Mouse (Mus musculus) heart, embryonic 16.5 days (tissue): ENCODE results near the gene Grm4. TPM values are rescaled to one million over a fixed set of nuclear protein-coding genes. Genes with fewer than 3 reads are reported as not detected.

Experiments used
- polyA plus RNA-seq: library from polyadenylated mRNA; unstranded; fragments of >200 nt; fragmentation: Nextera tagmentation; extraction: Ambion mirVana; gene quantifications from 2 replicates; pipeline ENCODE4 v1.2.1, GENCODE M21; 2015

Gene Grm4
- polyA plus RNA-seq, 1 experiment from 2014 or later, result 0.30 TPM

Other genes with a start within 250 kb of the Grm4 start
- gene Hmga1, start 35.1 kb upstream of the Grm4 start, polyA plus RNA-seq, result 135 and 186 TPM in 2 replicates
- 22.2 and 22.6 TPM in 2 replicates for gene AI413582, start 44.4 kb upstream of the Grm4 start, polyA plus RNA-seq
- 162 and 176 TPM in 2 replicates for gene Nudt3, start 102.1 kb upstream of the Grm4 start, polyA plus RNA-seq
- not detected in 2 replicates for gene RPS10-NUDT3, start 113.8 kb upstream of the Grm4 start, polyA plus RNA-seq
- gene Rps10, start 115.3 kb upstream of the Grm4 start, polyA plus RNA-seq, result 511 and 514 TPM in 2 replicates
- gene Pacsin1, start 134.1 kb upstream of the Grm4 start, polyA plus RNA-seq, result 0.55 and 0.76 TPM in 2 replicates
- gene Spdef, start 207.6 kb upstream of the Grm4 start, polyA plus RNA-seq, result 0.39 and 0.61 TPM in 2 replicates